Mouse (Mus musculus): ENCODE results near the gene Glis3. TPM values are rescaled to one million over a fixed set of nuclear protein-coding genes. Genes with fewer than 3 reads are reported as not detected.

Gene Glis3
- total RNA-seq, 2 experiments from 2014 or later = 1.6 TPM

DNA sequence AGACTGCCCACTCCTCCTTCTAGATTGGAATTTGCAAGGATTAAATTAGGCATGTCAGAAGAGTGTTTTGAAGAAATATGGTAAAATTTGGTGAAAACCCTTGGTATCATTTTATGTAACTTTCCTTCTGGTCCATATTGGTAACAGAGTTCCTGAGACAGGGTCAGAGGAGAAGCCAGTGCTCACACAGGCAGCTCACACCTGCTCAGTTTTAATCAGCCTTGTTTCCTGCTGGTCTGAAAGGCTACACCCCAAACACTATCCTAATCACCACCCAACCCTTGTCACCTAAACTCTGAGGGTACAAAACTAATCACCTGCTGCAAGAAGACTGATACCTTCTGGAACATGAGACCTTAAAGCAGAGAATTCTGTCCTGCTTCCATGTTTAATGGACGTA lies 168.0 kb downstream of the Glis3 start:
- intact Hi-C loops (cut with DNase I) = no loop called here
- no peak for DNase-seq (ENCODE audit: low spot score)

DNA sequence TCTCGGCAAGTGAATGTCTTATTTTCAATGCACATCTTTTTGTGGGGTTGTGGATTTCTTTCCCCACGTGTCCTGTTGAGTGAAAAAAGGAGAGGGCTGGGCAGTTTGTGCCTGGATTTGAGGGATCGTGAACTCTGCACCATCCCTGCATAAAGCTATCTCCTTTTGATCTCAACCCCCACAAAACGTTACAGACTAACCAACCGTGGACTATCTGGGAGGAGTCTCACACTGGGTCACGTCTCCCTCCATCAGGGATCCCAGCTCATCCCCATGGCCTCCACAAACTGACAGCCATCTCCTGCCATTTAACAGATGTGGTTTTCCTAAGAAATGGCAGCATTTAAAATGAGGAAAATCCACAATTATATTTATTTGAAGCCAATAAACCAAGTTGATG lies 174.5 kb downstream of the Glis3 start:
- intact Hi-C loops (cut with DNase I) = no loop called here
- no peak for DNase-seq (ENCODE audit: low spot score)

DNA sequence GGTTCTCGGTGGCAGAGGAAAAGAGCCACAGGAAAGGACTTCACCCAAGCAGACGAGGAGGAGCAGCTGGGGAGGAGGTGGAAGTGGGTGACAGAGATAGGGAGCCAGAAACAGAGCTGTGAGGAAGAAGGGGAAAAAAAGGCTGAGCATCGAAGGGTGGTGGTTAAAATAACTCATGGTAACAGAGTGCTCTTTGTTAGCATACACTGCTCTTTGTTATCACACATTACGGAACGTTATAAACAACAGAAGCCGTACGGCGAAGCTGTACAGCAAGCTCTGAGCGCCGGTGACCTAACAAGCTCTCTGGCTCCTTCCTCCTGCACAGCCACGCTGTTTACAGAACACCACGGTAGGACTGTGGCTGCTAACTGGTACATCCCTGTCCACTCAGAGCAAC lies 176.9 kb downstream of the Glis3 start:
- intact Hi-C loops (cut with DNase I) = no loop called here
- DNase-seq (ENCODE audit: low spot score) = no peak

DNA sequence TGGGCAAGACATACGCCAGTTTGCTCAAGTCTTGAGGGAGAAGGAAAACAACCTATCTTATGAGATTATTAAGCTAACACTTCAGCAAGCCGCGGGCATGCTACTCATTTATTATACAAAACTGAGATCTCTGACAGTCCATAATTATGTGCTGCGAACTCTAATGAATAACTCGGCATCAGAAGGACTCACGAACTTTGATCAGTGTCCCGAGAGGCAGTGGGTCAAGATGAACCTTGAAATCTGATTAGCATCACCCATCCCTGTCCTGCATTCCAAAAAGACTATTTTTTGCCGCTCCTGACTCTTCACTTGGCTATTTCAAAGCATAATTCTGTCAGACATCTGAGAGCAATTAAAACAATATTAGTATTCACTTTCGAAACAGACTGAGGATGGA lies 178.9 kb downstream of the Glis3 start:
- intact Hi-C loops (cut with DNase I) = no loop called here
- DNase-seq (ENCODE audit: low spot score) = no peak

DNA sequence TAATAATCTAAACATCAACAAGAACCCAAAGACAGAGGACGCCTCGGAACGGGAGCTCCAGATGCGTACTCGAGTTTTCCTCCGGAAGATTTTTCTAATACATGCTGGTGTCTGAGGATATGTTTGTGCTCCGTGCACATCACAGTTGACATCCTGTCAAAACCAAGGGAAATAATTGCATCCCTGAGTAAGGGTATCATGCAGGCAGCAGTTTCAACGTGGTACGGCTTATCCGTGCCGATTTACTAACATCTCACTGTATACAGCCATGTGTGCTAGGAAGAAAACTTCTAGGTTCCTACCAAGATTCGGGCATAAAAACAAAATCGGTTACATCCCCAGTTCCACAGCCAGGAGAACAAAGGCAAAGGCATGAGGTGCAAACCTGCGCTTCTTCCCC lies 179.4 kb downstream of the Glis3 start:
- intact Hi-C loops (cut with DNase I) = no loop called here
- no peak for DNase-seq (ENCODE audit: low spot score)

DNA sequence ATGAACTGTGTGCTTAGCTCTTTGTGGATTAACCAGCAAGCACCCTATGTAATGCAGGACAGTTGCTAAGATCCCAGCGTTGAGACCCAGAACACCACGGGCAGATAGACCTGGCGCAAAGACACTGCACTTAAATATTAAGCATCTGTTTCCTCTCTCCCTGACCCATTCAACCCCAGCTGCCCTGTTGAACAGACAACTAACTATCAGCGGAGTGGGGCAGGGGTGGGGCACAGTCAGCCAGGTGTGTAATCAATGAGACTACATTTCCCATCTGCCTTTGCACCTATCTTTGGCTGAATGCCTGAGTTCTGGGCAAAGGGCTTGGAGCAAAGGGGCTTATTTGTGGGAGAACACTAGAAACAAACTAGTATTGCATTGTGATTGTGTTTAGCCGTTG lies 180.1 kb downstream of the Glis3 start:
- intact Hi-C loops (cut with DNase I) = no loop called here
- no peak for DNase-seq (ENCODE audit: low spot score)

DNA sequence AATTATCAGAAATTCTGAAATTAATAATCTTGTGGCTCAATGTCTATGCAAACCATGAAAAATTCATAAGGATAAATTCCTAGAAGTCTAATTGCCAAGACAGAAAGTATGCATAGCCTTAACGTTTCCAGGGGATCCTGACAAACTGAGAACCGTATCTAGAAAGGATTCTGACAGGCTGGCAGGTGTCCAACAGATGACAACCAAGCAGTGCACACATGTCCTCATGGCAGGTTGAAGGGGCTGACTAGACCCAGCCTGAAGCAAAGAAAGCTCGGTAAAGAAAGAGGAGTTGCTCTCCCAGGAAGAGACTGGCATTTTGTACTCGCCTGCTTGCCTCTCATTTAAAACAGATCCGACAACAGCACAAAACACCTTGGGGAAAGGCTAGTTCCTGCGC lies 184.0 kb downstream of the Glis3 start:
- intact Hi-C loops (cut with DNase I) = no loop called here
- DNase-seq (ENCODE audit: low spot score) = no peak

DNA sequence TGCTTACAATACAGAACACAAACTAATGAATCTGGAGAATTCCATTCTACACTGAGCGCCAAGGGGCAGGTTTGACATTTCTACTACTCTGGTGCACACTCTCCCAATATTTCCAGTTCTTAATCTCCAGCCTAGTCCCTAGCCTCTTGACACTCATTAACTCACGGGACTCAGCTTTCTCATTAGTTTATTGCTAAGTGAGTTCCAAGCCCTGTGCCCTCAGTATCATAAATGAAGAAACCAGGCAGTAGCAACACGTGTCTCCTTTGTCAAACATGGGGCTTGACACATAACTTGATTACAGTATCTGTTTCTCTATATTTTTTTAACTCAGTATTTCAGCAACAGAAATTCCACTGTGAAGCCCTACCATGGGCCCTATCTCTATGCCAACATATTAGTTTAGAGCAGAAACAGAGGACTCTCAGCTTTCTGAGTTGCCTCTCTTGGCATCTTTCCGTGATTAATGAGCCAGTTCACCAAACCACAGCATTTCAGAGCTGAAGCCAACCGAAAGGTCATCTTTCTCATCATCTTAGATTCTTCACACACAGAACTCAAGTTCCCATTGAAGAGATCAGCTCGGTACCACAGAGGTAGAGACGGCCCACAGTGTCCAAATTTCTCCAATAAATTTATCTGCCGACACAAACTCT lies 186.1 kb downstream of the Glis3 start:
- DNase-seq (ENCODE audit: low spot score) = no peak

DNA sequence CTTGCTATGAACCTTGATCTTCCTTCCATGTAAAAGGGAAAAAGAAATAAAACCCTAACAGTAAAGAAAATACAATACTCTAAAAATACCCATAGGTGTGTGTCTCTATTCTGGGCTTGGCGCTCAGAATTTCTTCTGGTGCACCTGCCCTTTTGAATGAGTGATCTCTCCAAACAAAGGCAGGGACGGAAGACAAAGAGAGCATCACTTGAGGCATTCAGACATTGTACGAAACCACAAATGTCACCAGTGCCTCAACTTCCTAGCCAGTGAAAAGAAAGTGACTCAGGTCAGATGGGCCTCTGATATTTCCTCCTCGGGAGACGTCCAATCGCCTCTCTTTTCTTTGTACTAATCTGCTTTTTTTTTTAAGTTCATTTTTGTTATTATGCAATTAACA lies 201.8 kb downstream of the Glis3 start:
- intact Hi-C loops (cut with DNase I) = no loop called here

More for the DNA sequence above, 186.1 kb downstream of the Glis3 start:
- intact Hi-C loops (cut with DNase I) = no loop called here

DNA sequence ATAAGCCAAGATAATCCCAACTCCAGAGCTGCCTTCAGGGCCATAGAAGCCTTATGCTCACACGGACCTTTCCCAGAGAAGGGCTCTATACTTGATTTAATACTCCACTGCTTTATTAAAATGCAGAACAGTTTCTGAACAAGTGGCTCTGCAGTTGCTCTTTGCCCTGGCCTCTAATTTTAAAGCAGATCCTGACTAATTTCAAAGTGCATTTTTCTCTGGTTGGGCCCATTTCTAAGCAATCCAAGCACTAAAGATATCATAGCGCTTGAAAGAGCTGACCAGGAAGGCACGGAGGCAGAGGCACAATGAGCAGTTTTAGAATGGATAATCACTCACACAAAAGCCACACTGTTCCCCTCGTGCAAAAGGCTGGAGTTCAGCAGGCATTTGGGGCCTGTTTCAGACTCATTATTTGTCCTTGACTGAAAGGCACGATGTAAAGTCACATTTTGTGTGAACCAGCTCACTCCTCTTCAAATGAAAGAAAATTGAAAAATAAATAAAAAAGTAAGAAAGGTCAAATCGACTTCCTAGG lies 202.5 kb downstream of the Glis3 start:
- intact Hi-C loops (cut with DNase I) = no loop called here
- no peak for DNase-seq (ENCODE audit: low spot score)

More for the DNA sequence above, 201.8 kb downstream of the Glis3 start:
- no peak for DNase-seq (ENCODE audit: low spot score)

DNA sequence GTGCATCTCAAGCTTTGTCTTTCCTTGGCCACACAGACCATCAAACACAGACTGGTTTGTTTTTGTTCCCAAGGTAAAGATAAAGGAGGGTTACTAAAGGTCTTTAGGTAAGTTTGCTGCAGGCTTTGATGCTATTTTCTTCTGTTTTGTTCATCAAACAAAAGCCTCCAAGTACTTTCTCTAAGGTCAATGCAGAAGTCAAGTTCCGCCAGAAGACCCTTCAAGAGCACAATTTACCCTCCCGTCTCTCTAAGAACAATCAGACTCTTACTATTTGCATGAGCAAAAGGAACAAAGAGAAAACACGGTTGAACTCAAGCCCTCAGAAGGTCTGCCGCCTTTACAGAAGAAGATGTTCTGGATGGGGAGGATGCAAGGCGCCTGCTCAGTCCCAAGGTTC lies 206.3 kb downstream of the Glis3 start:
- no peak for DNase-seq (ENCODE audit: low spot score)
- intact Hi-C loops (cut with DNase I) = no loop called here

DNA sequence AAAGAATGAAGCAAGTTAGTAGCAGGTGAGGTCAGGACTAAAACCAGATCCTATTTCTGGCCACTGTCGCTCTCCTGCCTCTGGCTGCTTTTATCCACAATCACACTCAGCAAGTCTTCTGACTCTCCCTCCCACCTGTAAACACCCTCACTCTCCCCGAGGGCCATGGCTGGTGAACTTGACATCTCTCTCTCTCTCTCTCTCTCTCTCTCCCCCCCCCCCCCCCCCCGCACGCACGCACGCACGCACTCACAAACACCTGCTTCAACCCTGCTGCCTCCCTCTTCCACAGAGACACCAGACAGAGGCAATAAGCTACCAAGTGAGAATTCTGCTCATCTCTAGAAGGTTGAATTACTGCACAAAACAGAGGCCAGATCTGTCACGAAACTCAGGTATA lies 208.7 kb downstream of the Glis3 start:
- intact Hi-C loops (cut with DNase I) = no loop called here
- no peak for DNase-seq (ENCODE audit: low spot score)

DNA sequence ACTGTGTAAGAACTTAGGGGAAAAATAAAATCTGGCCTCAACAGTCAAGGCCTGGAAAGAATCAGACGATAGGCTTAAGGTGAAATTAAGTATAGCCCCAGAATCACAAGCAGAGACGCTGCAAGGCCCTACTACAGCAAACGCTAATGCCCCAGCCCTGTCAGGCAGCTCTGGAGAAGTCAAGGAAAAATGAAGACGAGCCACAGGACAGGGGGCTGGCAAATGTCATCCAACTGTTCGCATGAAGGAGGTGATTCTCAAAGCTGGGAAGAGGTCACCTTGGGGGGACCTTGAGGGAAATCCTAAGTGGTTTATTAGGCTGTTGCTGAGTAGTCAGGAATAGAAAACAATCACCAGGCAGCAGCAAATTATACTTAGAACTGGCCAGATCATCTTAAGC lies 214.1 kb downstream of the Glis3 start:
- DNase-seq (ENCODE audit: low spot score) = no peak
- intact Hi-C loops (cut with DNase I) = no loop called here

DNA sequence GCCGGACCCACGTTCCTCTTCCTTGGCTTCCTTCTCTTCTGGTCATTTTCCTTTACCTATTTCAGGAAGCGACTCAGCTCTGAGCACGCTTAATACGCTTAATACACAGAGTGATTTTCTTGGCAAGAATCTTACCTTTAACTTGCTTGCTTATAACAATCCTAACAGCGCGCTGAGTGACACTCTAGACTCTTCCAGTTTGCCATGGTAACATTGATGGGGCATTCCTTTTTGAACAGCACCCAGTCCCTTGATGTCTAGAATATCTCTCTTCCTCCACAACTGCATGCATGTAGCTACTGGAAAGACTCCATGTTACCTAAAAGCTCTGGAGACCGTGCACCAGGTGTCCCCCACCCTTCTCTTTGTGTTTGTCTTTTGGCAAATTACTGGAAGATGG lies 225.5 kb downstream of the Glis3 start:
- DNase-seq (ENCODE audit: low spot score) = no peak
- intact Hi-C loops (cut with DNase I) = no loop called here

DNA sequence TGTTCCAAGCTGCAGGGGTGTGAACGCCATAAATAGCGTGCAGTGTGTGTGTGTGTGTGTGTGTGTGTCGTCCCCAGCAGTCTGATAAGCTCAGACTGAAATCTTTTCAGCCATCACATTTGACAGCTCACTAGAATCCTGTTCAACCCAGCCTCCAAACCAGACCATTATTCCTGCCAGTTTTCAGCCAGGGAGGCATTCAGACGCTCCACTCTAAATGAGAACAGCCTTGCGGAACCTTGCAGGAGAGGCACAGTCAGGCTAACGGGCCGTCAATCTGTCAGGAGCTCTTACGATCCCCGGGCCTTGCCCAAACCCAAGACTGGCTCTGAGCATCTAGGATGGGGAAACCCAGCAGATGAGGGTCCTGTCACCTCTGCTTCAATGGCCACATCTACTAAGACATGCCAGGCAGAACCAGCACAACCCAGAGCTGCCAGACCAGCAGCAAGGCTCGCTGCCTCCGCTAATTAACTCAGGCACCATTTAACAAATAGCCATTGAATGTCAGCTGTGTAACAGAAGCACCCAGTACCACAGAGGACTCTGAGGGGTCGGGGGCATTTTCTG lies 226.8 kb downstream of the Glis3 start:
- no peak for DNase-seq (ENCODE audit: low spot score)
- intact Hi-C loops (cut with DNase I) = no loop called here

DNA sequence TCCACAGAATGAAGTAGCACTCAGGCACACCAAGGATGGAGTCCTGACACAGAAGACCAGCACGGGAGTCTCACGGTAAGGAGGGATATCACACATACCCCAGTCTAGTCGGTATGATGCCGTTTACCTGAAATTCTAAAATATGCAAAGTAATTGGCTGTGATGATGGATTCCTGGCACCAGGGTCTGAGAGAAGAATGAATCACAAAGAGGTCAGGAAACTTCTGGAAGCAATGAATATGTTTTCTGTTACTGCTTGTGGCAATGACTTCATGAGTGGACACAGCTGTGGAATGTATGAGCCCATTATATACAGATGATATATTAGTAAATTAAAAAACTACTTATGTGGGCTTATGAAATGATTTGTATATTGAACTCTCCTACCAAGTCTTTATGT lies 231.1 kb downstream of the Glis3 start:
- DNase-seq (ENCODE audit: low spot score) = no peak
- intact Hi-C loops (cut with DNase I) = no loop called here

DNA sequence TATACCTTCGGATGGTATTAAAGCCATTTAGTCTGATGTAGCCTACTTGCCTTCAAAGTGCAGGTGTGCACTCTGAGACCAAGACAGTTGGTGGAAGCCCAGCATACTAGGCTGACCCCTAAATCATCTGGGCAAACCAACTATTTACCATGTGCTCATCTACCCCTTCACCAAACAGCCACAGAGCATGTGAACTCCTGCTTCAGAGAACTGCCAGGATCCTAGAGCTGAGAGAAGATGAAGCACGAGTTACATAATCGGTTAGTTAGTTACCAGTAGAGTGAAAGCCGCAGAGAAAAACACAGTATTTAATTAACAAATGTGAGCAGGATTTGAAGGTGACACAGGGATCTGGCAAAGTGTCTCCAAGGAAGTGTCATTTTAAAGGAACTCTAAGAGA lies 237.7 kb downstream of the Glis3 start:
- no peak for DNase-seq (ENCODE audit: low spot score)
- intact Hi-C loops (cut with DNase I) = no loop called here

DNA sequence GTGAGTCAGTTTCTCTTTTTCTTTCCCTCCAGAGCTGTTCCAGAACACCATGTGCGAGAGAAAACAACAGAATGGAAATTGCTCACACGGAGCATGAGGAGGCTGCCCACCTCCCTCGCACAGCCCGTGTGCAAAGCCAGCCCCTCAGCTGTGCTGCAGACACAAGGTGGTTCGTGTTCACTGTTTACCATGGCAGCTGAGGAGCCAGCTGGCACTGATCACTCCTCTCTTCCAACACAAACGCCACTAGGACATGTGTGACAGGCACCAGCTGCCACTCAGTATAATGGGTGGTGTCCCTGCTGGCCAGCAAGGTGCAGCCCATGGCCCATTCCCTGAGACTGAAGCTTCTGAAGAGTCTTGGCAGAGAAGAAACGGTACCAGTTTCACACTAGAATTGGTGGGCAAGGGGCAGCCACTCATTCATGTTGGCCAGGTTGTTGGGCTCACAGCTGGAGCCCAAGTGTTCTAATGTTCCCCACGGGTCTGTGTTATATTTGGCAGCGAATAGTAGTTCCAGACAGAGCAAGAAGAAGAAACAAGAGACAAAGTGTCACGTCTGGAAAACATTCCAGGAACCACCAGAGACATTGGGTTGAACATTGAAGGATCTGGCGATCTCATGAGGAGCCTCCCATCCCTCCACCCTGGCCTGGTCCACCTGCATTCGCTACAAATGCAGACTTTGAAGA lies 243.3 kb downstream of the Glis3 start:
- DNase-seq (ENCODE audit: low spot score) = peak; percentile 4

DNA sequence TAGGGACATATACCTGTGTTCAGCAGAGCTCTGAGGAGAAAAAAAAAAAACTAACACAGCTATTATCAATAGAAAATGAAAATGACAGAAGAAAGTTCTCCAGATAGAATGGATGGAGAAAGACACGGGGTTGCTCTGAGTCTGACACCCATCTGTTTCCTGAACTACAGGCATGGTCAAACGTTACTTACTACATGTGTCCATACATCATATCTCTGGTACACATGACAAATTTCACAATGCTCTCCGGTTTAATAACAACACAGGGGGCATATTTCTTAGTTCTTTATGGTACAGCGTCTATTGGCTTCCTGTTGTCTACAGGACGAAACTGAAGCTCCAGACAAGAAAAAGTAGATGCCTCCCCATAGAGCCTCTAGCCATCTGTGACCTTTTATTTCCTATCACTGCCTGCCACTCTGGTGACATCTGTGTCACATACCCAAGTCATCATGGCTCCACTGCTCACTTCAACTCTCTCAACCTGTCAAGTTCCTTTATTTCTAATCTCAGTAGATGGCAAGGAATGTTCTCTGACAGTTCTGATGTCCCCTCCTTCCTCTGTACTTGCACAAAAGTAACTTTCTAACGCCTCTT lies 251.6 kb downstream of the Glis3 start:
- intact Hi-C loops (cut with DNase I) = no loop called here
- no peak for DNase-seq (ENCODE audit: low spot score)

More for the DNA sequence above, 243.3 kb downstream of the Glis3 start:
- intact Hi-C loops (cut with DNase I) = no loop called here

DNA sequence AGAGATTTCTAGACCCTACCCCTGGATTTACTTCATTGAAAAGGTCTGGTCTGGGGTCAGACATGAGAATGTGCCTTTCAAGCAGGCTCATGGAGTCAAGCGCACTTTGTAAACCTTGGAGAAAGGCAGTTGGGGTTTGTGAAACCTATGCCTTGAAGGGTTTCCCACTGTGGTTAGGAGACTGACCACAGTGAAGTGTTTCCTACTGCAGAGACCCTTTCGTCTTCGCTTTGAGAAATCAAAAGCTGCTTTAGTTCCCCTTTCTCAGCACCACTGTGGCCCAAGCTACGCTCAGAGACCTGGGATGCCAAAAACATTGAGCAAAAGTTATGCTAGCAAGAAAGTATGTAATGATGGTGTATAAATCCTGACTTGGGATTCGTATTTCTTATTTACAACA lies 255.7 kb downstream of the Glis3 start:
- no peak for DNase-seq (ENCODE audit: low spot score)
- intact Hi-C loops (cut with DNase I) = no loop called here

DNA sequence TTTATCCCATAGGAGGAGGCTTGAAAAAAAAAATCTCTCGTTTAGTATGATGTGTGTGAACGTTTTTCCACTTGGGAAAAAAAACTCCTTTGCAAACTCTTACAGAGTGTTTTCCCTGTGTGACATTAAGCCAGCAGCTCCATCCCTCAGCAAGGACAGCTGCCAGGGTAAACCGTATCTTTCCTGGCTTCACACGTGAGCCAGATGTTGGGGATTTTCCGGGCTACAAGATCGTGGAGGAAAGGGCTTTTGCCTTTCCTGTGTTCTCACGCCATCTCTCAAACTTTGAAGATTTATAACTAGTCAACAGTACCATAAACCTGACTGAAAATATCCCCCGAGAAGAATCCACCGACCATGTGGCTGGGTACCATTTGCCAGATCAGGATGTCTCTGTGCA lies 256.9 kb downstream of the Glis3 start:
- intact Hi-C loops (cut with DNase I) = no loop called here
- no peak for DNase-seq (ENCODE audit: low spot score)

Data from heart, postnatal 25 days (tissue).